ENCODE assay signal across 16 mouse cellular contexts in genomic region chr15:82450045-82450444, GRCm38 (mm10). TPM values are rescaled to one million over a fixed set of nuclear protein-coding genes. Genes with fewer than 3 reads are reported as not detected.
"Had no signal": no experiment of that assay in that cellular context is flagged by ENCODE, and none has a peak within 500 bp of the region (broad histone marks: within the 10 kb centered on the region; RNA-seq: fewer than 3 reads in every experiment).

No protein-coding gene starts in this region.

RNA-seq across cellular contexts. Expression of gene Cyp2d9, which starts 16.8 kb away (rescaled TPM):
- polyA plus RNA-seq: hindbrain, postnatal 0 days; inflammation-experienced regulatory T-cells, adult 6 months; limb, embryonic 11.5 days; lung, embryonic 14.5 days; lung, postnatal 0 days; macrophage; midbrain, embryonic 12.5 days; midbrain, embryonic 15.5 days; neural tube, embryonic 12.5 days; neural tube, embryonic 15.5 days; stomach, embryonic 14.5 days; thymus, postnatal 0 days had no signal

RNA-seq across cellular contexts. Expression of gene Cyp2d10, which starts 43.0 kb away (rescaled TPM):
- polyA plus RNA-seq: hindbrain, postnatal 0 days; inflammation-experienced regulatory T-cells, adult 6 months; limb, embryonic 11.5 days; limb, embryonic 14.5 days; lung, embryonic 14.5 days; lung, postnatal 0 days; macrophage; midbrain, embryonic 12.5 days; midbrain, embryonic 15.5 days; neural tube, embryonic 12.5 days; neural tube, embryonic 15.5 days; stomach, embryonic 14.5 days; thymus, postnatal 0 days had no signal

RNA-seq across cellular contexts. Expression of gene Cyp2d11, which starts 56.2 kb away (rescaled TPM):
- polyA plus RNA-seq: hindbrain, postnatal 0 days; inflammation-experienced regulatory T-cells, adult 6 months; kidney, embryonic 16.5 days; large intestine, adult 2 months; limb, embryonic 11.5 days; limb, embryonic 14.5 days; liver, embryonic 11.5 days; lung, embryonic 14.5 days; lung, postnatal 0 days; macrophage; midbrain, embryonic 12.5 days; midbrain, embryonic 15.5 days; neural tube, embryonic 12.5 days; neural tube, embryonic 15.5 days; stomach, embryonic 14.5 days; thymus, postnatal 0 days had no signal
